Mouse (Mus musculus) cerebellum, adult 2 months (tissue): ENCODE data around the gene Gm16253.

Experiments
- CTCF ChIP-seq: fragments of 200-500 bp; IDR thresholded peaks from 2 replicates; pipeline ENCODE4 v1.5.1; 2011; ENCODE audit warnings: low read depth, mild to moderate bottlenecking, control low read depth, low read length, moderate library complexity, borderline replicate concordance; ENCODE audit not compliant: insufficient read depth
- POLR2A ChIP-seq: fragments of 200-500 bp; IDR thresholded peaks from 2 replicates; pipeline ENCODE4 v1.6.1; 2011; ENCODE audit warnings: low read length, control low read depth, borderline replicate concordance; ENCODE audit not compliant: insufficient read depth

DNA sequence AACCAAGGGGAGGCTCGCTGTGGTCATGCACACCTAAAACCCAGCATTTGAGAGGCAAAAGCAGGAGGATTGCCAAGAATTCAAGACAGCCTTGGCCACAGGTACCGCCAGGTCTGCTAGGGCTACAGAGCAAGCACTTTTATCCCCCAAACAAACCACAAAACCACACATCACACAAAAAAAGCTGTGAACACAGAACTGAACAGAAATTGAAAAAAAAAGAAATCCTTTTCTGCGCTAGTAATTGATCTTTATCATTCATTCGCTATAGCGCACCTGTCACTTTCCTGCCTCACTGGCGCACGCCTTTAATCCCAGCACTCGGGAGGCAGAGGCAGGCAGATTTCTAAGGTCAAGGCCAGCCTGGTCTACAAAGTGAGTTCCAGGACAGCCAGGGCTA is 13.5 kb upstream of the Gm16253 start:
- TF ChIP-seq CTCF (no peak), POLR2A (no peak)
